Mouse (Mus musculus) urinary bladder, adult 18-20 months (tissue): Measurements from ENCODE around the gene Taok3.

Experiments used
- DNase-seq, 2 experiments: peaks; one replicate each; pipeline ENCODE4 v3.0.0; 2022; ENCODE audit warnings: low spot score in 2 of 2, mixed read lengths in 2 of 2

Taok3 gene

GRCm38 (mm10) chr5:117119777-117120488 is at the start of gene Taok3:
Taok3 (plus strand) TSS chr5:117120129.
- DNase-seq, result peak; percentile 99

GRCm38 (mm10) chr5:117087718-117088117 is 32.2 kb upstream of the Taok3 start:
- no peak for DNase-seq

GRCm38 (mm10) chr5:117089147-117089546 is 30.8 kb upstream of the Taok3 start:
- no peak for DNase-seq

GRCm38 (mm10) chr5:117089786-117090185 is 30.1 kb upstream of the Taok3 start:
- DNase-seq, result no peak

GRCm38 (mm10) chr5:117094431-117094830 is 25.5 kb upstream of the Taok3 start:
- DNase-seq, result no peak

GRCm38 (mm10) chr5:117096716-117097115 is 23.2 kb upstream of the Taok3 start:
- DNase-seq, result no peak

- no peak for DNase-seq
Observed at GRCm38 (mm10) chr5:117099008-117099407, 20.9 kb upstream of the Taok3 start.

- no peak for DNase-seq
Observed at GRCm38 (mm10) chr5:117099742-117100141, 20.2 kb upstream of the Taok3 start.

- no peak for DNase-seq
Observed at GRCm38 (mm10) chr5:117103194-117103929, 16.6 kb upstream of the Taok3 start.

- DNase-seq, result no peak
Observed at GRCm38 (mm10) chr5:117104329-117104728, 15.6 kb upstream of the Taok3 start.

GRCm38 (mm10) chr5:117105761-117106160 is 14.2 kb upstream of the Taok3 start:
- no peak for DNase-seq

GRCm38 (mm10) chr5:117108292-117108691 is 11.6 kb upstream of the Taok3 start:
- peak; percentile 16 to 20 for DNase-seq

GRCm38 (mm10) chr5:117108731-117109130 is 11.2 kb upstream of the Taok3 start:
- DNase-seq, result no peak

GRCm38 (mm10) chr5:117109522-117109921 is 10.4 kb upstream of the Taok3 start:
- DNase-seq, result no peak

- no peak for DNase-seq
Observed at GRCm38 (mm10) chr5:117111064-117111773, 8.7 kb upstream of the Taok3 start.

- no peak for DNase-seq
Observed at GRCm38 (mm10) chr5:117111774-117112112, 8.2 kb upstream of the Taok3 start.

- no peak for DNase-seq
Observed at GRCm38 (mm10) chr5:117113330-117113729, 6.6 kb upstream of the Taok3 start.

- DNase-seq, result peak in 1 of 2 experiments; percentile 46
Observed at GRCm38 (mm10) chr5:117114581-117115192, 5.2 kb upstream of the Taok3 start.

GRCm38 (mm10) chr5:117115193-117115767 is 4.6 kb upstream of the Taok3 start:
- DNase-seq, result peak in 1 of 2 experiments; percentile 53

- peak; percentile 94 to 99 for DNase-seq
Observed at GRCm38 (mm10) chr5:117115836-117116366, 4.0 kb upstream of the Taok3 start, which contains the start of gene Suds3. Suds3 (minus strand) TSS chr5:117116113.

- DNase-seq, result no peak
Observed at GRCm38 (mm10) chr5:117116660-117117059, 3.3 kb upstream of the Taok3 start.
